Mouse (Mus musculus): ENCODE measurements at regions not wholly inside any gene's neighbourhood (a gene's known extent, or its start where the extent isn't known, plus 50 kb on each side); places are given as distances from the start of the nearest gene placed in this dataset.

DNA sequence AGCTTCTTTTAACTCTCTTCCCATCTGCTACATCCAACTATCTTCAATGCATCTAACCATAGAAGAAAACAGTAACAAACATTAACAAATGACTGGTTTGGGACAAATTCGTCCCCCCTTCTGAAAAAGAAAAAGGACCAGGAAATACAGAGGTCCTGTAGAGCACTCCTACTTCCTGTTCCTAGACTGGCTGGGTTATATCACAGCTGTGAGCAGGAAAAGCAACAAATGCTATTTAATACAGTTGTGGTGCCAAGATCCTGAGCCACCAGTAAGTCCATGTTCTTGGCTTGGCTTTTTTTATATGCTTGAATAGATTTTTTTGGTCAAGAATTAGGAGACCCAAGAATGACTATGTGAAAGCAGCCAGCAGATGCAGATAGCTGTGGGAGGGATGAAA, 62.8 kb upstream of the Tmem164 start:
- TF ChIP-seq POLR2A (IDR thresholded peaks at IDR 0.05; ENCODE audit: insufficient read depth, low read depth, low read length): no peak
- no peak for TF ChIP-seq CTCF (IDR thresholded peaks at IDR 0.05; ENCODE audit: insufficient read depth, low read depth, low read length)

Data from olfactory bulb, adult 2 months (tissue).